Mouse (Mus musculus): ENCODE data around the gene Stxbp3.
"Not testable (repeated sequence)": the region's sequence is repeated elsewhere in the genome, so short reads cannot be mapped to it uniquely, and the experiment has no call there.

Stxbp3 gene

DNA sequence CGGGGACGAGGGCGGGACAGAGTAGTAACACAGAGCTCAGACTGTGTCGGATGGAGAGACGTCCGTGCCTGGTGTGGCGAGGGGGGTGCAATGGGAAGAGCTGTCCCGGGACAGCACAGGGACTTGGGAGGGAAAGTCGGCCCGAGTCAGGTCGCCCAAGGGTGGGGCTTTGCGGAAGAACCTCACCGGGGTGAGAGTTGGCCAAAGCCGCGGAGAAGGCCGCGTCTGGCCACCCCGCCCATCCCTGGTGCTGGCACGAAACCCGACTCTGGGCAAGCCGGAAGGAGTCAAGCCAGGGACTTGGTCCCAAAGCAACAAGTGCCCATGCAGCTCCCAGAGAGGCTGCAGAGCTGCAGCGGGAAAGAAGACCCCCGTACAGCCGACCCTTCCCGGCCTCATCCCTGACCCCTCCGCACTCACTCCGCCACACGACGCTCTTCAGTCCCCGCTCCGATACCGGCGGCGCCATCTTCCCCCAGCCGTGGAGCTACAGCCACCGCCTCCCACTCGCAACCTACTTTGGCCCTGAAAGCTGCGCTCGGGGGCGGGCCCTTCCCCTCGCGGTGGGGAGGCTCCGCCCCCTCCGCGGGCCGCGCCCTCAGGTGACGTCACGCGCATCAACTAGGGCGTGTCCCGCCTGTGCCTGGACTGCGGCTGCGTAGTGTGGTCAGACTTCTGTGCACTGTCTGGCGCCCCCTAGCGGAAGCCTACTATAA is at the start of gene Stxbp3:
TSS of gene Stxbp3 (minus strand) at position 527 of the 716 bp plus-strand sequence.
- peak; percentile 98 to 99 for DNase-seq (ENCODE audit: low spot score in 2 of 2)

GRCm38 (mm10) chr3:108889908-108890307 is 49.6 kb upstream of the Stxbp3 start, which contains the start of gene Fndc7:
Fndc7 (minus strand) TSS chr3:108890008.
- DNase-seq (ENCODE audit: low spot score in 2 of 2): no peak

DNA sequence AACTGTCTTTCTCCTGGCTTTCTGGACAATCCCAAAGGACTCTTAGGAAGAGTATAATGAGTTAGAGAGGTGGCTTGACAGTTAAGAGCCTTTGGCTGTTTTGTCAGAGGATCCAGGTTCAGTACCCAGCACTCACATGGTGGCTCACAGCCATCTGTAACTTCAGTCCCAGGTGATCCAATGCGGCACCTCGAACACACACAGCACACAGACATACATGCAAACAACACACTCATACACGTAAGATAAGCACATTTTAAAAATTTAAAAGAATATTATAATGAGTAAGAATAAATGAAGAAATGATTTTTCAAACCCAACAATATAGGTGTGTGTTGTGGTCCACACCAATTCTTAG is 47.3 kb upstream of the Stxbp3 start:
- DNase-seq (ENCODE audit: low spot score in 2 of 2): no peak

DNA sequence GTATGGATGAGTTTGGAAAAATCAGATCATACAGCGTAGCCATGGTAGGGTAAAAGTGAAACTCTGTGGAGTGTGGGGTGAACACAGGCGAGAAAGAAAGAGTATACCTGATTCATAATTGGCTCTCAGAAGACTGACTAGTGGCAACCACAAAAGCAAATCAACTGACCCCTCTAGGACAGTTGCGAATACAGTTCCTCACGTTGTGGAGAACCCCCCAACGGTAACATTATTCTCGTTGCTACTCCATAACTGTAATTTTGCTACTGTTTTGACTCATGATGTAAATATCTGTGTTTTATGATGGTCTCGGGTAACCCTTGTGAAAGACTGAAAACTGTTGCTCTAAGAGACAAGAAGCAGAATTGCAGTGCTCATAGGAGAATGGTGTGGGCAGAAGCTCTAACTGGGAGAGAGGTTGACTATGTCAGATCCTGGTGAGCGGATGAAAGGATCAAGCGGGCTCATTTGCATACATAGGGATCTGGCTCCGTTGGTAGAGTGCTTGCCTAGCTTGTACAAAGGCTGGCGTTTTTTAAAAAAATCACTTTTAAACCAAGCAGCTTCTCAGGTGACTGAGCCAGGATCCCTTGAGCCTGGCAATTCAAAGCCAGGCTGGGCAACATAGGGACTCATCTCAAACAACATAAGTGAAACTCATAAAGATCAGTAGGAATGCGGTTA is 46.8 kb upstream of the Stxbp3 start:
- no peak for DNase-seq (ENCODE audit: low spot score in 2 of 2)

GRCm38 (mm10) chr3:108885686-108886530 is 45.6 kb upstream of the Stxbp3 start:
- no peak for DNase-seq (ENCODE audit: low spot score in 2 of 2)

GRCm38 (mm10) chr3:108884706-108885289 is 44.5 kb upstream of the Stxbp3 start:
- DNase-seq (ENCODE audit: low spot score in 2 of 2): no peak

- DNase-seq (ENCODE audit: low spot score in 2 of 2): no peak
These were observed 42.7 kb upstream of the Stxbp3 start for GRCm38 (mm10) chr3:108883067-108883466.

DNA sequence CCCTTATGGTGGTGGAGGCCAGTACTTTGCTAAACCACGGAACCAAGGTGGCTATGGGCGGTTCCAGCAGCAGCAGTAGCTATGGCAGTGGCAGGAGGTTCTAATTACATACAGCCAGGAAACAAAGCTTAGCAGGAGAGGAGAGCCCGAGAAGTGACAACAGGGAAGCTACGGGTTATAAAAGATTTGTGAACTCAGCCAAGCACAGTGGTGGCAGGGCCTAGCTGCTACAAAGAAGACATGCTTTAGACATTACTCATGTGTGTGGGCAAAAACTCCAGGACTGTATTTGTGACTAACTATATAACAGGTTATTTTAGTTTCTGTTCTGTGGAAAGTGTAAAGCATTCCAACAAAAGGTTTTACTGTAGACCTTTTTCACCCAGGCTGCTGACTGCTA is 41.5 kb upstream of the Stxbp3 start:
- not testable (repeated sequence) for DNase-seq (ENCODE audit: low spot score in 2 of 2)

DNA sequence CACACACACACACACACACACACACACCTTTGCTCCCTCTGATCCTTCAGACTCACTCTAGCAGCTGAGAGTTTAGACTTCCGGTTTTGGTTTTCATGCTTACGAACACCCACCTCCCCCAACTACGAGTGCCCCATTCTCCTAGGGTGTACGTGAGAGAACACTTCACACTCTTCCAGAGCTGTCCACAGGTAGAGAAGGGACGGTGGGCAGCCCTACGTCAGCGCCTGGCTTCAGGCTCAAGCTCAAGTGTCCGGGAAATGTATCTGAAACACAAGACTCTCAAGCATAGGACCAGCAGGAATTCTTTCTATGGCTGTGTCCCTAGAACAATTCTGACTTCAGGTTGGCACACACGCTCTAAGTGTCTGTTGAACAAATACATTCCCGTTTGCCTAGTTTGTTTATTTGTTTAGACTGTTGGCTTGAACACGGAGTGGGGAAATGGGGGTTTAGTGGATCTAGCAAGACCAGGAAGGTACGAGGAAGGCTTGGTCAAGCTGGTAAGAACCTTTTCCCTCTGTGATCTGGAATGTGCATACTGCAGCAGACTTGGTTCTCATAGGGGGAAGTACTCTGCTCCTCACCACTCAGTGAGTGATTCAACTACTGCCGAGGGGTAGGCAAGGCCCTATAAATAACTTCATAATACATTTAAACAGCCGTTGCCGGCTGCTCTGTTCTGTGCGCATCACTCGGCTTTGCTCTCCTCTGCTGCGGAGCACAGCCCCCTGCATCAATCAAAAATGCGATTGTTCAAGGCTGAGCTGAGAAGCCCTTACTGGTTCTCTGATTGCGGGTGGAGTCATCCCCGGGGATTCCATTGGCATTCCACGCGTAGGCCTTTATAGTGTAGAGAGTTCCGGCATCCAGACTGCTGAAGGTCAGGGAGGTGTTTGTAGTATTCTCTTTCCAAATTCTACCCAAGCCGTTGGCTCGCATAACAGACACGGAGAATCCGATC is 40.5 kb upstream of the Stxbp3 start:
- peak in 1 of 2 experiments; percentile 15 for DNase-seq (ENCODE audit: low spot score in 2 of 2)

DNA sequence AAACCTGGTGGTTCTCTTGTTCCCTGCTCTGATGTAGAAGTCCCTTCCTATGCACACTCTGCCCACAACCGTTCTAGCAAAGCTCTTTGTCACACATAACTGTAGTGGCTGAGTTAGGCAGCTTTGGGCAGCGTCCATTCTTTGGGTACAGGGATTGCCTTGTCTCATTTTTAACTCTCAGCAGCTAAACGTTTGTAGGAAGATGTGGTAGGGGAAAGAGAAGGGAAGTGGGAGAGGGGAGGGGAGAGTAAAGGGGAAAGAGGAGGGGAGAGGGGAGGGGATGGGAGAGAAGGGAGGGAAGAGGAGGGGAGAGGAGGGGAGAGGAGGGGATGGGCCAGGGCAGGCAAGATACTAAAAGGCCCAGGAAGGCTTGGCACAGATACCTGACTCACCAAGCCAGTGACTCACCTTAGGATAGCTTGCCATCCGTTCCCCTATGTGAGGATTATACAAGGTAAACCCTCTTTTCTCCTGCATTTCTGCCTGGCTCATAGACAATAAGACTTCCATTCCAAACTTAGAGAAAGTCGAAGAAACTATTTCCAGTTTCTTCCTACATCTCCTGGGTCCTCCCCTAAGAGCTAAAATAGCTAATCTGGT is 39.6 kb upstream of the Stxbp3 start:
- DNase-seq (ENCODE audit: low spot score in 2 of 2): no peak

DNA sequence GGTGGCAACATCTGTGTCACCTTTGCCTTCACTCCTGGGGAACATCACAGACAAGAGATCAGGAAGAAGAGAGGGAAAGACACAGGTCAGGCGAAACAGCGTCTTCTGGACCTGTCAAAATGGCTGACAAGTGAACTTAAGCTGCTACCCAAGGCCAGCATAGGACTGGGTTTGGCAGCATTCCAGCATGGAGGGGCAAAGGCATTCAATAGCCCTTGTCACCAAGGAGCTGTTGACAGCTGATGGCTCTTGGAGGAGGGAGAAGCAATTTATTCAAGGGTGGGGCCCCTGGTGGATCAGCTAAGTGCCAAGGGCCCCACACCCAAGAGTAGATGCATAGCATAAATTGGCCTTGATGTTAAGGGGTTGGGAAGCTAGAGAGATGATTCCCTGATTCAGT is 38.8 kb upstream of the Stxbp3 start:
- no peak for DNase-seq (ENCODE audit: low spot score in 2 of 2)

- DNase-seq (ENCODE audit: low spot score in 2 of 2): no peak
These were observed 30.3 kb upstream of the Stxbp3 start for GRCm38 (mm10) chr3:108870631-108871030.

GRCm38 (mm10) chr3:108867449-108867848 is 27.1 kb upstream of the Stxbp3 start:
- no peak for DNase-seq (ENCODE audit: low spot score in 2 of 2)

DNA sequence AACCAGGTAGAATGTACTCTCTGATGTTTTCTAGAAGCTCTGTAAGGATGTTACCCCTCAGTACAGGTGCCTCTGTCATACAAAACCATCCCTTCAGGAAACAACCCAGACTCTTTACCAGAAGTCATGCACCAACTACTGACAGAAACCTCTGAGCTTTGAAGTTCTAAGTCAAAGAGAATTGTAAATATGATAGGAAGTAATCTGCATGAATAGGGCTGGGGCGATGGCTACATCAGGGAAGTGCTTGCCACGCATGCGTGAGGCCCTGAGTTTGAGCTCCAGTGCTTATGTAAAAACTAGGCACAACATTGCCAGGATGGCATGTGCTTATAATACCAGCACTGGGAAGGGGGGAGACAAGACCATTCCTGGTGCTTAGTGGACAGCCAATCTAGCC is 25.4 kb upstream of the Stxbp3 start:
- DNase-seq (ENCODE audit: low spot score in 2 of 2): no peak

DNA sequence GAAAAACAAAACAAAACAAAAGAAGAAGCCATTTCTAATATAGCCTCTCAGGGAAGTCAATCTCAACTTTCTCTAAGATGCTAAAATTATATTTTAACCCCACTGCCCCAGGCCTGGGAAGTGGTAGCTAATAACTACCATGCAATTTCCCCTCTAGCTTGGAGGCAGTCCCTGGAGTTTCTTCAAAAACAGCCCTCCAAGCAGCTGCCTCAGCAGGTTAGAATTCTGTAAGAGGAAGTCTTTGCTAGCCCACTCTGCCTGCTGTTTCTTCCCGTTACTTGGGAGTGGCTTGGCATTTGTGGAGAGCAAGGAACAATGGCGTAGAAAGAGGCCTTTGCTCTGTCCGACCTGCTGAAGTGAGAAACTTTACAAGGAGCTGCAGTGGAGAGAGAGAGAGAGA is 24.8 kb upstream of the Stxbp3 start:
- DNase-seq (ENCODE audit: low spot score in 2 of 2): no peak

- no peak for DNase-seq (ENCODE audit: low spot score in 2 of 2)
These were observed 22.8 kb upstream of the Stxbp3 start for GRCm38 (mm10) chr3:108863091-108863490.

DNA sequence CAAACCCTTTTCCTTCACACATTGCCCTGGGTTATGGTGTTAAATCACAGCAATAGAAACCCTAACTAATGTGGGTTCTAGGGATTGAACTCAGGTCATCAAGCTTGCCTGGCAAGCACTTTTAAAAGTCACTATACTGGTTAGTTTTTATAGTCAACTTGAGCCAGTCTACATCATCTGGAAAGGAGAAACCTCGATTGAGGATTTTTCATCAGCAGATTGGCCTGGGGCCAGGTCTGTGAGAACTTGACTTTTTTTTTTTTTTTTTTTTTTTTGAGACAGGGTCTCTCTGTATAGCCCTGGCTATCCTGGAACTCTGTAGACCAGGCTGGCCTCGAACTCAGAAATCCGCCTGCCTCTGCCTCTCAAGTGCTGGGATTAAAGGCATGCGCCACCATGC is 22.0 kb upstream of the Stxbp3 start:
- DNase-seq (ENCODE audit: low spot score in 2 of 2): not testable (repeated sequence)

- DNase-seq (ENCODE audit: low spot score in 2 of 2): no peak
These were observed 20.5 kb upstream of the Stxbp3 start for GRCm38 (mm10) chr3:108860786-108861185.

GRCm38 (mm10) chr3:108858231-108858770 is 18.0 kb upstream of the Stxbp3 start:
- DNase-seq (ENCODE audit: low spot score in 2 of 2): no peak

DNA sequence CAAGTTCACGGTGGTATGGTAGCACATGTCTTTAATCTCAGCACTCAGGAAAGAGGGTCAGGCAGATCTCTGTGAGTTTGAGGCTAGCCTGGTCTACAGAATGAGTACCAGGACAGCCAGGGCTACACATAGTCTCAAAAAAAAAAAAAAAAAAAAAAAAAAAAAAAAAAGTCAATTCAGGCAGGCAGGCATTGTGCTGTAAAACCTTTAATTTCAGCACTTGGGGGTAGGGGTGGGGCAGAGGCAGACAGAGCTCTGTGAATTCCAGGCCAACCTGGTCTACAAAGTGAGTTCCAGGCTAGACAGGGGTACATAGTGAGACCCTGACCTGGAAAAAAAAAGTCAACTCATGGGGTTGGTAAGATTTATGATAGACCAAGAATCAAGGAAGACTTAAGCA is 17.4 kb upstream of the Stxbp3 start:
- no peak for DNase-seq (ENCODE audit: low spot score in 2 of 2)

Data from frontal cortex, postnatal 25 days (tissue).